Mouse (Mus musculus) MN1 (cell line): ENCODE results near the gene Abhd15.
A peak's percentile ranks its signal among the peaks of the same experiment; 100 is the strongest.

Experiments
- DNase-seq: peaks from one replicate; pipeline ENCODE4 v3.0.0-alpha.2; 2016; ENCODE audit warnings: low spot score

The Abhd15 gene

DNA sequence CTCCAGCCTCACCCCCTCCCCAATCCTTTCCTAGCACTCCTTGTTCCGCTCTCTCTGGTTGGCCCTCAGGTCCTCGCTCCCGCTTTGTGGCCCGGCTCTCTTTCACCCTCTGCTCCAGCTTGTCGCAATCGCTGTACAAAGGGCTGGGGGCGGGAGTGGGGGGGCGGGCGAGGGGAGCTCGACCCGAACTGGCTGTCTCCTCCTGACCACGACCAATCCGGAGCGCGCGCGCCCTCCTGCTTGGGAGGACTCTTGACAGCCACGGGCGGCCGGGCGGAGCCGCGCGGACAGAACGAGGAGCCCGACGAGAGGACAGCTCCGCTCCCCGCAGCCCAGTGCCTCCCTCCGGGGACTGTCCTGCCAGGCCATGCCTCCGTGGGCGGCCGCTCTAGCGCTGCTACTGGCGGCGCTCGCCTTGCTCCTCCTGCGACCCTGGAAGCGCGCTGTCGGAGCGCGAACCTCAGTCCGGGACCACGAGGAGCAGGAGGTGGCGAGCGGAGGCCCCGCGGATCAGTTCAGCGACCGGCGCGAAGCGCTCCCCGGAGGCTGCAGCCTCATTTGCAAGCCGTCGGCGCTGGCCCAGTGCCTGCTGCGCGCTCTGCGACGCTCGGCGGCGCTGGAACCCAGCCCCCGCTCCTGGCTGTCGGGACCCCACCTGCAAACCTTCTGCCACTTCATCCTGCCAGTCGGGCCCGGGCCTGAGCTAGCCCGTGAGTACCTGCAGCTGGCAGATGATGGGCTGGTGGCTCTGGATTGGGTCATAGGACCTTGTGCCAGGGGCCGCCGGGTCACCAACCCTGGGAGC lies at the start of gene Abhd15:
Gene Abhd15 (plus strand): TSS at position 290 of the 805 bp plus-strand sequence.
- peak; percentile 84 for DNase-seq

DNA sequence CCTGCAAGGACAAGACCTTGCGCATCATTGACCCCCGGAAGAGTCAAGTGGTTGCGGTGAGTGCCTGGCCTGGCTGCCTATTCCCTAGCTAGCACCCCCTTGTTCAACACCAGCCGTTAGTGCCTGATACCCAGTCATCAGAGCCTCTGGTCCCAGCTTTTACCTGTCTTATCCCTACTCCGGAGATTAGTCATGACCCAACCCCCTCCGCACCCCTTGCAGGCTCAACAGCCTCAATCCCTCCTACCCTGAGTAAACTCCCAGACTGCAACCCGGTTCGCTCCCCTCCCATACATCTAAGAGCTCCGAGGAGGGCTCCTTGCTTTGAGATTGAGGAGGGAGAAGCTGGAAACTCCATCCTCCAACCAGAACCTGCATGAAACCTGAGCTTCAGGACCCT lies 48.4 kb upstream of the Abhd15 start:
- no peak for DNase-seq

GRCm38 (mm10) chr11:77467157-77467556 lies 47.8 kb upstream of the Abhd15 start:
- DNase-seq = peak; percentile 42

DNA sequence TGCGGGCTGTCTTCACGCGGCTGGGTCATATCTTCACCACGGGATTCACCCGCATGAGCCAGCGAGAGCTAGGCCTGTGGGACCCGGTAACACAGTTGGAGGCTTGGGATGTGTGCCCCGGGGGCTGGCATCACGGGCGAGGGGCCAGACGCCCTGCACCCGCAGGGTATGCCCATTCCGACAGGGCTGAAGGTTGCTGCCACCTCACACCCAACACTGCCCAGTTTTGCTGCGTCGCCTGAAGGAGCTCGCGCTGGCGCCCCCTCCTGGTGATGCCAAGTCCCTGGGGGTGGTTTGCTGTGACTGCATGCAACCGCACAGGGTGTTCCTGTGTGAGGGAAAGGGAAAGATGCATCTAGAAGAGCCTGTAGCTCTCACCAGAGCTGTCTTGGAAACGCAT lies 47.1 kb upstream of the Abhd15 start:
- DNase-seq = peak; percentile 52

DNA sequence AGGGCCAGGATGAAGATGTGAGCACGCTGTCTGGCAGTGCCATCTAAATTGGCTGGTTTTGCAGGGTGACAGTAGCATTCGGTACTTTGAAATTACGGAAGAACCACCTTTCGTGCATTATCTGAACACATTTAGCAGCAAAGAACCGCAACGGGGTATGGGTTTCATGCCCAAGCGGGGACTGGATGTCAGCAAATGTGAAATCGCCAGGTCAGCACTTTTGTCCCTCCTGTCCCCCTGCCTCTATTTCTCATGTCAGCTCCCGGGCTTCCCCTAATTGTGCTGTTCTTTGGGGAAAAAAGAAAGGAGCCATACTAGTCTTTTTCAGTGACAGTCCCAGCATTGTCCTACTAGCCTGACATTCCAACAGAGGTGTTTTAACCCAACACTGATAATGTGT lies 46.5 kb upstream of the Abhd15 start:
- DNase-seq = no peak

DNA sequence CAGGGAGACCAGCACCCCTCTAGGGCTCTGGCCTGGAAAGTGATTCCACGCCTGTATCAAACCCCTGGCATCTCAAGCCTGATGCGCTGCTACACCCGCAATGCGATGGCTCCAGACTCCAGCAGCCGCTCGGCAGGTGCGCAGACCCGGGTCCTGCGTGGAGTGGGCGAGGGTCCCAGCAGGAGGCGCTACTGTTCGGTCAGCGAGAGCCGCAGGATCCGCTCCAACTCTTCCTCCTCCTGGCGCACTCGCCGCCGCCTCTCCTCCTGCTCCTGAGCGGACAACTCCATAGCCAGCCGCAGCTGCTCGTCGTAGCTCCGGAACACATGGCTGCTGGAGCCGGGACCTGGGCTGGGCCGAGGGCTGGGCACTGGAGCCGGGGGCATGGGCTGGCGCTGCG lies 43.5 kb upstream of the Abhd15 start:
- DNase-seq = no peak

- no peak for DNase-seq
Observed at GRCm38 (mm10) chr11:77472775-77473174, 42.1 kb upstream of the Abhd15 start.

DNA sequence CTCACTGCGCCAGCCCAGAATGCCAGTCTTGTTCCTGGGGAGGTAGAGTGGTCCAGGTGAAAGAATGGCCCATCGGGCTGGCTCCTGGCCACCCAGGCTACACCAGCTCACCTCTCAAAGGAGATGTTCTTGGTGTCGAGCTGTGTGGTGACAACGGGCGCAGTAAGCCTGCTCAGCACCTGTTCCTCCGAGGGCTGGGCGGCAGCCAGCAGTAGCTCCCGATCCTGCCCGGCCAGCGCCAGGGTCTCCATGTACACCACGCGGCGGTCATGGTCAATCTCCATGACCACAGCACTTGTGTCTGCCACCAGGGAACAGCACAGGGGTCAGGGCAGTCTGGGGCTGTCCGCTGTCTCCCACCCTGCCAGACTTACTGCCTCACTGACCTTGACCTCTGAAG lies 38.7 kb upstream of the Abhd15 start:
- DNase-seq = no peak

GRCm38 (mm10) chr11:77476895-77477294 lies 38.0 kb upstream of the Abhd15 start:
- no peak for DNase-seq

DNA sequence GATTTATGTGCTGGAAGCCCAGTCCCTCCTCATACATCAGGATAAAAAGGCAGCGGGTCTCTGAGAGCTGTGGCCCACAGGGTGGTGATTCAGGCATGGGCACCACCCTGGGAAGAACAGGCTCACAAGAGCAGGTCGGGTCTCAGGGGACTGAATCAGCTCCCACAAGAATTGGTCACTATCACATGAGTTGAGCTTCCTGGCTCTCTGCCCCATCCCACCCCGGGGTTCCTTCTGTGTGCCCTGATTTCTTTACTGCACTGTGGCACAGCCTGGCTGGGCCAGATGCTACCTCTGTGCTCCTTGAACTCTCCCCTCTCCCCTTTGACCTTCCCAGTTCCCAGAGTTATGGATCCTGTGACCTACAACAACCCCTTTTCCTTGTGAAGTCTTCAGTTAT lies 31.9 kb upstream of the Abhd15 start:
- no peak for DNase-seq

DNA sequence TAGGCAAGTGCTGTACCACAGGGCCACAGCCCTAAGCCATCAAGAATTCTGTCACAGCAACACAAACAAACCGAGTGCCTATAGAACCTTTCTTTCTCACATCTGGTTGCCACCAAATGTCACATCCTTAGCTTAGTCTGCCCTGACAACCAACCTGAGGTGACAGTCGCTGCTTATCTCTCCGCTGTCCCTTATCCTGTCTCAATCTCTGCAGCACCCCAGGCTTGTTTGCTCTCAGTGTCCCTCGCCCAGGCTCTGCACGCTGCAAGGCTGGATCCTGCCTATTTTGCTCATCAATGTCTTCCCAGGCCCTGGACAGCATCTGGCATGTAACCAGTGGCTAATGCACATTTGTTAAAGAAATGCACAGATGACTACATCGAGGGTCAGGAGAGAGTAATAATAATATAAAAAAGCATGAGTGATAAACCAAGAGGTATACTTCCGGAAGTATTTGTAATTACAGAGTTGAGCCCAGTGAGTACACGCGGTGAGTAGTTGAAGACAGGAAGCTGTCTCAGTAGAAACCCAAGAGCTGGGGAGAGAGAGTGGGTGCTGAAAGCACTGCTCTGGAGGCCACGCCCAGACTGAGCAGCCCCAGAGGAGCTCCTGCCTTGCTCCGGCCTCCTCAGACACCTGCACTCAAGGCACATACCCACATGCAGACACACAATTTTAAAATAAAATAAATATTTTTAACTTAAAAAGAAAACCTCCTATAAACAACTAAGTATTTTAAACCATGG lies 31.2 kb upstream of the Abhd15 start:
- no peak for DNase-seq

DNA sequence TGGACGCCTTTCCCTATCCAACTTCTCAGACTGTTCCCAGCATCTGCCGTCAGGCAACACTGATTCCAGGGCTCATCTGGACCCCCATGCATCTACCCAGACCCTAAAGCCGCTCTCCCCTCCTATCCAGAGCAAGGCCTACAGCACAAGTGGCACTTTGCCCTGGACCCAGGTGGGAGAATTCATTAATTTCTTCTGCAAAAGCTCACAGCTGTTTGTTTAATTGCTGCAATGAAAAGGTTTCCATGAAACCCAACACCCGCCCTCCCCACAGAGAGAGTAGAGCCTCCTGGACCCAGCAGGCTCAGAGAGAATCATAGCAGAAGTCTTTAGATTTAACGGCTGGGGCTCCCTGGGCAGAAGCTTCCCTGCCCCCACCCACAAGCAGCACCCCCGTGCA lies 29.7 kb upstream of the Abhd15 start:
- no peak for DNase-seq

DNA sequence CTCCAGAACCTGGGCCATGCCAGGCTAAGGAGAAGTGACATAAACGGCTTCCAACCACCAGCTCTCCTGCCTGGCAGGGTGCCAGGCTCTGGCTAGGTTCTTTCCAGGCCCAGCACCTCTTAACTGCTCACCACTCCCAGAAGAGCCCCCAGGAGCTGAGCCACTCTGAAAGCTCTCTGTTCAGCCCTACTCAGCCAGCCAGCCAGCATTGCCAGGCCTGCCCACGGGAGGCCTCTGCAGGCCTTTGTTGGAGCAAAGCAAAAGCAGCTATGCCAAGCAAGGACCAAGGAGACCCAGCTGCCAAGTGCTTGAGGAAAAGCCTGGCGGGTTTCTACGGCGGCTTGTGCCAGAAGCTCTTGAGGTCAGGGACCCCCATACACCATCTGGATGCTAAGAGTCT lies 28.1 kb upstream of the Abhd15 start:
- DNase-seq = peak; percentile 73

DNA sequence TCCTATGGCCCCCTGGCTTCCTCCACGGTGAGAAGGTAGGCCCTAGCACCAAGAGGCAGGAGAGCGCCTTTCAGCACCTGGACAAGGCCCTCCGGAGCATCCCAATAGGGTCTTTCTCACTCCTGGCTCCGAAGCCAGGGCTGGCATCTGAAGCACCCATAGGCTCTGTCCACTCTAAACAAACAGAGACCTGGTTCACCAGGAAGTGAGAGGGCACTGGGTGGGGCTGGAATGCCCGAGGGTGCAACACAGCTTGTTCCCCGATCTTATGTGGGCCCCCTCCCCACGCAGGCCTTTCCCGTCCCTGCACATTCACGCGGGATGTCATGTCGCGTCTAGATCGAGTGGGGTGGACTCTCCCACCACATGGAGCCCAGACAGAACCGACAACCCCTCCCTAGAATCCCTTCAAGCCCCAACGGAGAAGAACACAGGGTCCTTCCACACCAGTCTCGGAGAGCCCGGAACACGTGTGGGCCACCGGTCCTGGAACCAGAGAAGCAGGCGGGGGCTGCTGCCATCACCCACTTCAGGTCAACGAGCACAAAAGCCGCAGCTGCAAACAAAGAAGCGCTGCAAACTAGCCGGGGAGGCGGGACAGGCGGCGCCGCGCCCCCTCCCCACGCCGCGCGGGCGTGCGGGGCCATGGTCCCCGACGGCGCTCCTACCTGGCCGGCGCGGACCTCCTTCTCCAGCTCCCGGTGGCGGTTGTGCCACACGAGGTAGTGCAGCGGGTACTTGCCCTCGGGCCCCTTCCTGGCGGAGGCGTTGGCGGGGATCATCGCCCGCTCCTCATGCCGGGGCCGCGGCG lies 25.9 kb upstream of the Abhd15 start:
- DNase-seq = peak; percentile 30

GRCm38 (mm10) chr11:77489591-77490235 lies 25.2 kb upstream of the Abhd15 start, which contains the start of gene Ankrd13b:
Gene Ankrd13b (minus strand): TSS chr11:77489678.
- peak; percentile 80 for DNase-seq

DNA sequence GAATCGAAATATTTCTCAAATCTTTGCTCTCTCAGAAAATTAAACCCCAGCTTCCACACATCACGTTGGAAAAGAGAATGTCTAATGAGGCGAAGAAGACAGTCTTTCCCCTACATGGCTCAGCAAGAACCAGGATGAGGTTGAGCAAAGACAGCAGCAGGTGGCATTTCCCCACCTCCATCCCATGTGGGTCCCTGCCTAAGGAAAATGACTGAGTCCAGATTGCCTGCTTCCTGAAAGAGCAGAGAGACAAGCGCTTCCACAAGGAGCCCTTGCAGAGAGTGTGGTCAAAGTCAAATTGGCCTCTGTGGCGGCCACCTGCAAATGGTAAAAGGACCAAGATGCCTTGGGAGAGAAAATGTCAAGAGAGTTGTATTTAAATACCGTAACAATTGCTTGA lies 24.5 kb upstream of the Abhd15 start:
- peak; percentile 37 for DNase-seq

GRCm38 (mm10) chr11:77491123-77491501 lies 23.8 kb upstream of the Abhd15 start:
- peak; percentile 94 for DNase-seq

- DNase-seq = peak; percentile 38
Observed at GRCm38 (mm10) chr11:77491502-77492291, 23.2 kb upstream of the Abhd15 start.

DNA sequence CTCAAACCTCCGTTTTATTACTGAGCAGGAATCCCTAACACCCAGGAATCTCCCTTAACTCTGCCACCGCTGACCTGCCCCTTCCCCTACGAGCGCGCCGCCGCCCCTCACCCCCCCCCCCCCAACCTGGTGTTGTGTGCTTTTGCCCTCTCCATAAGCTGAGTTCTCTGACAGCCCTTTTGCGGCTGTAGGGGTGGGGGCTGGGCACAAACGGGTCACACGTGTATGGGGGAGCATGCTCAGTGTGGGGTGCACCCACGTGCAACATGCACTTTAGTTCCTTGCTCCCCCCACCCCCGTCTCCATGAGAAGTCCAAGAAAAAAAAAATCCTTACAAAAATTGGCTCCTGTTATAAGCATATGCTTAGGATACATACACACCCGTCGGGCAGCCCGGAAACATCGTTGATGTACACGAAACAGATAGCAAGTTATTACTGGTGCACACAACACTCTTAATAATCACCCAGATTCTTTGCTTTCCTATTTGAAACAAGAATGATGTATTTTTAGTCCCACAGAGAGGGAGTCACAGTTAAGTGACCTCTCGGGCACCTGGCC lies 22.5 kb upstream of the Abhd15 start:
- no peak for DNase-seq

DNA sequence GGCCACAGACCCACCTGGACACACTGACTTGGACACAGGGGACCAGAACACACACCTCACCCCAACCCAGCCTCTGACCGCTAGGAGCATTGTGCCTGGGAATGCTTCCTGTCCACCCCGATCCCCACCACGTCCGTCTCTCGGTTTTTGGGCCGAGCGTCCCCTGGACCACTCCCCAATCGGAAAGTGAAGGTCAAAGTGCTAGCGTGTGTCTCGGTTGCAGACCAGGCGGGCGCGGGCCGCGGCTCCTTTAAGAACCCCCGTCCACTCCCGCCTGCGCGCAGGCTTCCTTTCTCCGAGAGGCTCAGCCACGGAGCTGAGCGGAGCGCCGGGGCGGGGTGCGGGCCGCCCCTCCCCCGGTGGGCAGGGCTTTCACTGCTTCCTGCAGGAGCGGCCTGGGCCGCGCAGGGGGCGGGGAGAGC lies 22.0 kb upstream of the Abhd15 start:
- peak; percentile 93 for DNase-seq
